Mouse (Mus musculus) heart, embryonic 12.5 days (tissue): ENCODE results near the gene Mad1l1. TPM values are rescaled to one million over a fixed set of nuclear protein-coding genes. Genes with fewer than 3 reads are reported as not detected.

Experiments used
- ATAC-seq: fragments of 200-750 bp; cut with Nextera tagmentation; 2 replicates; pipeline ENCODE4 v1.8.0; 2017; ENCODE audit warnings: moderate TSS enrichment, moderate library complexity; ENCODE audit not compliant: insufficient number of reproducible peaks, low FRiP score
- H3K27ac ChIP-seq: fragments of 300-500 bp; sonication (generic); 2 replicates; pipeline ENCODE4 v1.5.1; 2016; ENCODE audit warnings: mild to moderate bottlenecking, moderate library complexity; ENCODE audit not compliant: poor library complexity, severe bottlenecking
- H3K27me3 ChIP-seq: fragments of 300-500 bp; sonication (generic); replicated peaks from 2 replicates; pipeline ENCODE4 v1.6.1; 2016; ENCODE audit warnings: mild to moderate bottlenecking, moderate library complexity
- H3K36me3 ChIP-seq: fragments of 300-500 bp; sonication (generic); 2 replicates; pipeline ENCODE4 v1.6.1; 2016; ENCODE audit warnings: mild to moderate bottlenecking, moderate library complexity
- H3K4me1 ChIP-seq: fragments of 300-500 bp; sonication (generic); replicated peaks from 2 replicates; pipeline ENCODE4 v1.6.1; 2016; ENCODE audit warnings: mild to moderate bottlenecking
- H3K4me2 ChIP-seq: fragments of 300-500 bp; sonication (generic); 2 replicates; pipeline ENCODE4 v1.6.1; 2016; ENCODE audit warnings: mild to moderate bottlenecking, moderate library complexity
- H3K4me3 ChIP-seq: fragments of 300-500 bp; sonication (generic); 2 replicates; pipeline ENCODE4 v1.5.1; 2016; ENCODE audit warnings: mild to moderate bottlenecking
- H3K9ac ChIP-seq: fragments of 300-500 bp; sonication (generic); 2 replicates; pipeline ENCODE4 v1.6.1; 2016; ENCODE audit warnings: mild to moderate bottlenecking, moderate library complexity
- H3K9me3 ChIP-seq: fragments of 300-500 bp; sonication (generic); replicated peaks from 2 replicates; pipeline ENCODE4 v1.6.1; 2016; ENCODE audit warnings: mild to moderate bottlenecking, moderate library complexity
- WGBS: fragments of 180-500 bp; shearing (Covaris S2); methylation state at CpG from one replicate; pipeline ENCODE4 v1.1.7; 2016; 5-methylcytosine and 5-hydroxymethylcytosine counted together
- polyA plus RNA-seq: library from polyadenylated mRNA; unstranded; fragments of >200 nt; fragmentation: Nextera tagmentation; extraction: Ambion mirVana; gene quantifications from 2 replicates; pipeline ENCODE4 v1.2.1, GENCODE M21; 2016

Mad1l1 gene
- polyA plus RNA-seq, 1 experiment from 2014 or later = 26.3 TPM

DNA sequence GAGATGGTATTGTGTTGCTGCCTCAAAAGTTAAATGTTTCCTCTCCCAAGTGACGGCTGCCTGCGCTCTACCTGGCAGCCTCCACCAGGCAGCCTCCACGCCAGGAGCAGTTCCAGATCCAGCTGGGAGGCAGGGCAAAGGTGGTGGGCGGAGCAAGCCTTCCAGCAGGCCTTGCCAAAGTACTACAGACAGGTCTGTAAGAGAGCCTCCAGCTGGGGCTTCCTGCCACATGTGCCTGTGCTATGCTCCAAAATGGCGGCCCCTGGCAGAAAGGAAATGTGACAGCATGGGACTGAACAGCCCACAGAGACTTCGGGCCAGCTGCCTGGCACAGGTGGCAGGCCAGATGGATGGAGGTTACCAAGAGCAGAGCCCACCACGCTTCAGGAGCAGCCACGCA, 39.0 kb downstream of the Mad1l1 start:
- H3K27ac ChIP-seq = no peak overlapping the region
- no peak overlapping the region for H3K4me2 ChIP-seq
- H3K9ac ChIP-seq = no peak overlapping the region
- H3K9me3 ChIP-seq = no peaks in the 10 kb centered on the region
- WGBS = 82% methylated on average over 8 of the region's 8 CpGs
- no peaks in the 10 kb centered on the region for H3K27me3 ChIP-seq
- no peaks in the 10 kb centered on the region for H3K4me1 ChIP-seq
- H3K36me3 ChIP-seq = peaks cover 37% of the 10 kb centered on the region
- H3K4me3 ChIP-seq = no peak overlapping the region
- ATAC-seq = no peak

DNA sequence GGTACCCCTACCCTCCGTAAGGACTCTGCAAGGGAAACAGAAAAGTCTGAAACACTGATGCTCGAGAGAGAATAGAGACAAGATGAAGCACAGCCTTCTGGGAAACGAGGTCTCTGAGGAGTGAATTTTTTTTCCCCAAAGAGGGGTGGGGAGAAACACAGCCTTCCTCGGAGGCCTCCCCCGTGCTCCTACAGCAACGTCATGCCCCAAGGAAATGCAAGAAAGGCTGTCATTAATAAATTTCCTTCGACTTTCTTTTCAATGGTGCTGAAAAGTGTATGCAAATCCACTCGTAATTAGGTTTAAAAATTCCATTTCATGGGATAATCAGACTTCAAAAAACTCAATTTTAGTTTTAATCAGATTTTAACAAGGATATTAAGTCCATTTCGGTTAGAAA, 41.1 kb downstream of the Mad1l1 start:
- Histone ChIP-seq H3K36me3 (peaks cover 44% of the 10 kb centered on the region), H3K9me3 (no peaks in the 10 kb centered on the region), H3K4me3 (no peak overlapping the region), H3K4me1 (no peaks in the 10 kb centered on the region), H3K4me2 (no peak overlapping the region), H3K9ac (no peak overlapping the region), H3K27me3 (no peaks in the 10 kb centered on the region), H3K27ac (no peak overlapping the region)
- no peak for ATAC-seq
- 84% methylated on average over 9 of the region's 9 CpGs for WGBS

DNA sequence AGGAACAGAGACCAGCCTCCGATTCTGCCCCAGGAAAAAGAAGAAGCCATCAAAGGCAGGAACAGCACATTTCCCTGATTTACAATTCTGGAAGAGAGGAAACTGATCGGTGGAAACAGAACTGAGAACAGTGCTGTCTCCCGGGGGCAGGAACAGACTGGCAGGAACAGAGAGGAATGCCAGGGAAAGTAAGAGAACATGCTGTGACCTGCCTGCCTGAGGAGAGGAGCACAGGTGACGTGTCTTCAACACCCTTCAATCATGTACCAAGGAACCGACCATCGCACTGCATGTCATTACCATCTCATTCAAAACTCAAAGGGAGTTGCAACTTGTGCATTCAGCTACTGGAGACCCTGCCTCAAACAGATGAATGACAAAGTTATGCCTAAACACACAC, 44.6 kb downstream of the Mad1l1 start:
- no peak overlapping the region for H3K9ac ChIP-seq
- H3K4me2 ChIP-seq = no peak overlapping the region
- ATAC-seq = no peak
- no peaks in the 10 kb centered on the region for H3K4me1 ChIP-seq
- WGBS = 84% methylated on average over 6 of the region's 6 CpGs
- peaks cover 25% of the 10 kb centered on the region for H3K36me3 ChIP-seq
- H3K27ac ChIP-seq = no peak overlapping the region
- no peak overlapping the region for H3K4me3 ChIP-seq
- no peaks in the 10 kb centered on the region for H3K9me3 ChIP-seq
- H3K27me3 ChIP-seq = peaks cover 14% of the 10 kb centered on the region

DNA sequence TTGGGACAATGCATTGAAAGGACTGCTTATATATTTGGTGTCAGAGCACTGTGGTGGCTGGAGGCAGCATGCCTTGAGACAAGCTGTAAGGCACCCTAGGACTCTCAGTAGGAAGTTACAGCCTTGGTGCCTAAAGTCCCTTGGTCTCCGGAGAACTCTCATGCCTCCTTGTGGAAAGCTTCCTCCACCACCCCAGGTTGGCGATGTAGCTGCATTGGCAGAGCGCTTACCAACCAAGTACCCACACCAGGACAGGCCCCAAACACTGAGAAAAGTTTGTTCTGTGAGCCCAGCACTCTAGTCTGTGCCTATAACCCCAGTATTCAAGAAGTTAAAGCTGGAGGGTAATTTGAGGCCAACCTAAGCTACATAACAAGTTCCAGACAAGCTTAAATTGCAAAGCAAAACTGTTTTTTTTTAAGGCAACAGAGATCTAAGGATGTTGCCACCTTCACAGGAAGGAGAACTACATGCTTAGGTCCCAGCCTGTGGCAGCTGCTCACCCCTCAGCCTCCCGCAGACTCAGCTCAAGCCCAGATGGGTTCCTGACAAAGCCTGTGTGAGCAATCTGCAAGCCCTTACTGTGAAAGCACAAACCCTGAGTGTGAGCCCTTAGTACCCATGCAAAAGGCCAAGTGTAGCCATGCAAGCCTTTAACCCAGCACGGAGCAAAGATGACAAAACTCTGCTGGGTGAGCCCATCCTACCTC, 50.2 kb downstream of the Mad1l1 start:
- peaks cover 20% of the 10 kb centered on the region for H3K27me3 ChIP-seq
- 86% methylated on average over 5 of the region's 5 CpGs for WGBS
- no peaks in the 10 kb centered on the region for H3K4me1 ChIP-seq
- no peak overlapping the region for H3K4me3 ChIP-seq
- no peak overlapping the region for H3K27ac ChIP-seq
- H3K9me3 ChIP-seq = no peaks in the 10 kb centered on the region
- H3K4me2 ChIP-seq = no peak overlapping the region
- H3K9ac ChIP-seq = no peak overlapping the region
- ATAC-seq = no peak
- no peaks in the 10 kb centered on the region for H3K36me3 ChIP-seq

DNA sequence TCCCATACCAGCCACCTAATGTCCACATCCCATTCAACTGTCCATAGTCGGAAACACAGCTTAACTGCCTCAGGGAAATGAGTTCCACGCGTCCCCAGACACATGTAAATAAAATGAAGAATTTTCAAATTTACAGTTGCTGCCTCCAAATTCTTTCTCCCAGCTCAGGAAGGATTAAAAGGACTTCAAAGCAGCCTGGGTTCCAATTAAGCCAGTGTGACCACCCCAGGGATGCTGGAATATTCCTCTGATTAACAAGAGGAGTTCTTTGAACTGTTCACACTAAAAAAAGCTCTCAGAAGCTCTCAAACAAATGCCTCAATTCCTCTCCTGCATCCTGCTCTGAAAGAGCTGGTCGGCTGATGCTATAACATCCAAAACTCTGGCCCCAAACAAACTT, 53.0 kb downstream of the Mad1l1 start:
- H3K27ac ChIP-seq = no peak overlapping the region
- H3K4me2 ChIP-seq = no peak overlapping the region
- no peaks in the 10 kb centered on the region for H3K9me3 ChIP-seq
- peaks cover 27% of the 10 kb centered on the region for H3K27me3 ChIP-seq
- H3K9ac ChIP-seq = no peak overlapping the region
- no peak overlapping the region for H3K4me3 ChIP-seq
- peaks cover 22% of the 10 kb centered on the region for H3K4me1 ChIP-seq
- no peak for ATAC-seq
- no peaks in the 10 kb centered on the region for H3K36me3 ChIP-seq
- 77% methylated on average over 4 of the region's 4 CpGs for WGBS

DNA sequence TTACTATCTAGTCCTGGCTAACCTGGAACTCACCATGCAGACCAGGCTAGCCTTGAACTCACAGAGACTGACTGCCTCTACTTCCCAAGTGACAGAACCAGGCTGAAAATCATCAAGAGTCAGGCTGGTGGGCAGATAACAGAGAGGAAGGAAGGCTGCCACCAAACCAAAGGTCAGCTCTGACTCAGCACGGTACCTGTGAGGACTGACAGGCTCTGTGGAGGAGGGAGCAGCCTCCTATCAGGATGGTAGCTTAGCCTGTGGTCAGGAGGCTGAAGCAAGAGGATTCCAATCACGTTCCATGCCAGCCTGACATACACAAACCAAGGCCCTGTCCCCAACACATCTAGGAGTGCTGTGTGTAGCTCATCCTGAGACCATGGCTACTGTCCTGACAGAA, 54.3 kb downstream of the Mad1l1 start:
- H3K9ac ChIP-seq = no peak overlapping the region
- H3K9me3 ChIP-seq = no peaks in the 10 kb centered on the region
- no peak overlapping the region for H3K4me3 ChIP-seq
- no peak overlapping the region for H3K27ac ChIP-seq
- H3K27me3 ChIP-seq = peaks cover 29% of the 10 kb centered on the region
- WGBS = 62% methylated on average over 2 of the region's 2 CpGs
- no peak for ATAC-seq
- H3K4me1 ChIP-seq = peaks cover 24% of the 10 kb centered on the region
- no peaks in the 10 kb centered on the region for H3K36me3 ChIP-seq
- no peak overlapping the region for H3K4me2 ChIP-seq

DNA sequence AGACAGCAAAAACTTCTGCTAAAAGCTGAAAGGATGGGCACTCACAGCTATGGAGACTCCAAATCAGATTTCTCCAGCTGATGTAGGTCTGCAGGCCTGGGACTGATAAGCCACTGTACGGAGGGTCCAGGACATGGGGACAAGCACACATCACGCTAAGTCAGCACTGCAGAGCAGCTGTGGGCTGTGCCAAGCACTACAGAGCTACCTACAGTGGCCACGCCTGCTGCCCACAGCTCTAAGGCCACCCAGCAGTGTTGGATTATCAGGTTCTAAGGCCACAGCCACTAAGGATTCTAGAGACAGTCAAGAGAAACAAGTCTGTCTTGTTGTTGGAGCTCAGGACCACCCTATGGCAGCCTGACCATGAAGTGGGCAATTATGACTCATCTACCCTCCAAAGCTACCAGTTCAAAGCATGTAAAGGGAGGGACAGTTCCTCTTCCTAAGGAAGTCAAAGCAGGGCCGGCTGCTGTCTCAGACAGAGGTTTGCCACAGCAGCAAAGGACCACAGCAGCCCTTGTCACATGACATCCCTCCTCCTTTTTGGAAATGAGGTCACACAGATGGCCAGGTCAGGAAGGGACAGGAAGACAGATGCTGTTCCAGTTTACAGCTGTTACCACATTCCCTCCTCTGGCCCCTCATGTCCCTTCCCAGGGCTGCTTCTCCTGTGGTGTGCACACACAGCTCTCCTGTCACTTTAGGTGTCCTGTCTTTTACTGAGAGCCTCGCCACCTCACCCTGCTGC, 56.4 kb downstream of the Mad1l1 start:
- H3K4me2 ChIP-seq = peak overlapping the region; percentile 52; the same call in 1 of the 2 replicates
- no peak overlapping the region for H3K4me3 ChIP-seq
- no peak for ATAC-seq

DNA sequence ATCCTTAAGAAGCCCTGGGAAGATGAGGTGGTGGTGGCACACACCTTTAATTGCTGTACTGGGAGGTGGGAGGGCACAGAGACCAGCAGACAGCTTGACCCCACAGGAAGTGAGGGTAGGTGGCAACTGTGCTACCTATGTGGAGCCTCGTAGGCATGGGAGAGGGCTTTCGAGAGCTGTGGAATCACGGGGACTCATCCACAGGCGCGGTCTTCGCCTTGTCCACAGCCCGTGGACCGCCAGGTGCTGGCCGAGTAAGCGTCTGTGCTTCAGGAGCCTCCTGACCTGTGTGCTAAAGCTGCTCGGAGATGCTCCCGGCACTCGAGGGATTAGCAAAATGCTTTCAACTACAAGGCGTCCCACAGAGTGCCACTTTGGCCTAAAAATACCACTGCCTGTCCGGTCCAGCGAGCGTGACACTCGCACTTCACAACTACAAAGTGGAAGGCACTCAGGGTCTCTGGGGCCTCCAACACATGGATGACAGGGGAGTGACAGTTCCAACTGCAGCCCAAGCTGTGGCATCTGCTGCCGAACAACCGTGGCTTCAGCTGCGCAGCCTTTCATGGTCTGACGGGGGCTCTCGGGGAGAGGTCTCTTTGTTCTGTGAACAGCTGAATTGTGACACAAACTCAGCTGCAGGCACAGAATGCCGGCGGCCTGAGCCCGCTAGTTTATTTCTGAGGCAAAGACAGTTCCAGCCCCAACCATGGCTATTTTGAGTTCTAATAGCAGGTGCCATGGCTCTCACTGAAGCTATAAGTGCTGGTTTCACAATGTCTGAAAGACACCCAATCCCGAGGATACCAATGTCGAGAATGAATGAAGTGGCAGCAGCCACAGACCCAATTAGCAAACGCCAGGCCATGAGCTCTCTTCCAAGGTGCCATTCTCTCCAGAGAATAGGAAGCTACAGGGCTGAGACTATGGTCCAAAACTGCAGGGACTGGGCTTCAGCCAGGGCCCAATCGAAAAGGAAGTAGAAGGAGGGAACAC, 57.3 kb downstream of the Mad1l1 start:
- H3K9me3 ChIP-seq = no peaks in the 10 kb centered on the region
- ATAC-seq = peak; percentile 40; the same call in 1 of the 2 replicates
- peaks cover 54% of the 10 kb centered on the region for H3K27me3 ChIP-seq
- peaks cover 24% of the 10 kb centered on the region for H3K4me1 ChIP-seq
- H3K4me2 ChIP-seq = peak overlapping the region; percentile 52
- no peak overlapping the region; the same call in 1 of the 2 replicates for H3K4me3 ChIP-seq
- peak overlapping the region; percentile 35; the same call in 1 of the 2 replicates for H3K9ac ChIP-seq
- peaks cover 9% of the 10 kb centered on the region; the same call in 1 of the 2 replicates for H3K36me3 ChIP-seq
- 59% methylated on average over 30 of the region's 30 CpGs for WGBS
- no peak overlapping the region for H3K27ac ChIP-seq

More for the DNA sequence above, 56.4 kb downstream of the Mad1l1 start:
- no peaks in the 10 kb centered on the region for H3K9me3 ChIP-seq
- H3K9ac ChIP-seq = 0 out of 2 replicates have a peak overlapping the region, but pooled peaks have one; percentile 35
- 0 out of 2 replicates have a peak, but pooled peaks cover 4% of the 10 kb centered on the region for H3K36me3 ChIP-seq
- H3K27me3 ChIP-seq = peaks cover 45% of the 10 kb centered on the region
- H3K4me1 ChIP-seq = peaks cover 24% of the 10 kb centered on the region
- no peak overlapping the region for H3K27ac ChIP-seq
- WGBS = 62% methylated on average over 5 of the region's 5 CpGs

DNA sequence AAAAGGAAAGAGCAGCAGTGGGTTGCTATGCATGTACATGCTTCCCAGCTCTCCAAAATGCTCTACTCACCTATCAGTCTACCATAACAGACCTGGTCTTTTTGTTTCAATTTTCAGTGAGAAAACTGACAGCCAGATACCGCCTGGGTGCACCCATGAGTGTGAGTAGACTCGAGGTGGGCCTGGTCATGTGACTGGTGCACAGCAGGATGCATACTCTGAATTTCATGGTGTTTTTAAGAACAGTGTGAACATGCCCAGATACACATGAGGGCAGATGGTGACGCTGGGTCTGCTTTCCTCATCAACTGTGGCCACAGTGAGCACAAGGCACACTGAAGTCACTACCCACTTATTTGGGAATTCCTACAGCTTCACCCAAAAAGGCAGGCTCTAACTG, 59.0 kb downstream of the Mad1l1 start:
- ATAC-seq = no peak
- Histone ChIP-seq H3K9me3 (no peaks in the 10 kb centered on the region), H3K4me3 (no peak overlapping the region), H3K4me1 (peaks cover 24% of the 10 kb centered on the region), H3K9ac (no peak overlapping the region), H3K27ac (no peak overlapping the region), H3K36me3 (peaks cover 13% of the 10 kb centered on the region; the same call in 1 of the 2 replicates), H3K27me3 (peaks cover 65% of the 10 kb centered on the region), H3K4me2 (no peak overlapping the region)
- 81% methylated on average over 3 of the region's 3 CpGs for WGBS

DNA sequence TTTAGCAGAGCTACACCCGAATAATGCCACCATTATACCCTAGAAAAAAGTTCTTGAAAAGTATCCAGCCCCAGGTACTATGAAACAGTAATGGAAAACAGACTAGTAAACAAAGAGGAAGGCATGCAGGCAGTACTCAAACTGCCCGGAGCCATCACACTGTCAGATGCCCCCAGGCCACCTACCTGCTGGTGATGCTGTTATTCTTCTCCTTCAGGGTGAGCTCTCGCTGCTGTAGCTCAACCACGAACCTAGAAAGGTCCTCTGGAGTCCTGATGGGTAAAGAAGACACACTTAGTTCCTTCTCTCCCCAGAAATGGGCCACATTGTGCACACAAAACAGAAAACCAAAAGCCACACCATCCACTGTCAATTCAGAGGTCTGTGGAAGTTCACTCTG, 60.0 kb downstream of the Mad1l1 start:
- ATAC-seq = no peak
- 88% methylated on average over 4 of the region's 4 CpGs for WGBS
- Histone ChIP-seq H3K27me3 (peaks cover 75% of the 10 kb centered on the region), H3K36me3 (peaks cover 16% of the 10 kb centered on the region; the same call in 1 of the 2 replicates), H3K4me3 (no peak overlapping the region), H3K4me1 (peaks cover 24% of the 10 kb centered on the region), H3K4me2 (no peak overlapping the region), H3K9me3 (no peaks in the 10 kb centered on the region), H3K9ac (no peak overlapping the region), H3K27ac (no peak overlapping the region)
